Mouse (Mus musculus): ENCODE data around the gene Ptcd2.
"Not testable (repeated sequence)": the region's sequence is repeated elsewhere in the genome, so short reads cannot be mapped to it uniquely, and the experiment has no call there.

The Ptcd2 gene

GRCm38 (mm10) chr13:99355861-99356260, 11.4 kb upstream of the Ptcd2 start:
- no peak for DNase-seq (ENCODE audit: low spot score in 2 of 2)

GRCm38 (mm10) chr13:99355072-99355471, 10.6 kb upstream of the Ptcd2 start:
- DNase-seq (ENCODE audit: low spot score in 2 of 2), result no peak

- DNase-seq (ENCODE audit: low spot score in 2 of 2), result no peak
These were observed 9.0 kb upstream of the Ptcd2 start for GRCm38 (mm10) chr13:99353490-99353851.

GRCm38 (mm10) chr13:99352758-99353489, 8.4 kb upstream of the Ptcd2 start:
- peak; percentile 94 to 96 for DNase-seq (ENCODE audit: low spot score in 2 of 2)

GRCm38 (mm10) chr13:99351596-99351995, 7.1 kb upstream of the Ptcd2 start:
- DNase-seq (ENCODE audit: low spot score in 2 of 2), result no peak

- DNase-seq (ENCODE audit: low spot score in 2 of 2), result no peak
These were observed 6.7 kb upstream of the Ptcd2 start for GRCm38 (mm10) chr13:99351186-99351585.

GRCm38 (mm10) chr13:99350009-99350408, 5.5 kb upstream of the Ptcd2 start:
- no peak for DNase-seq (ENCODE audit: low spot score in 2 of 2)

GRCm38 (mm10) chr13:99343876-99344598, 468 bp downstream of the Ptcd2 start:
- DNase-seq (ENCODE audit: low spot score in 2 of 2), result no peak

GRCm38 (mm10) chr13:99341504-99341903, 3.0 kb downstream of the Ptcd2 start:
- DNase-seq (ENCODE audit: low spot score in 2 of 2), result no peak

- no peak for DNase-seq (ENCODE audit: low spot score in 2 of 2)
These were observed 7.0 kb downstream of the Ptcd2 start for GRCm38 (mm10) chr13:99337510-99337909.

GRCm38 (mm10) chr13:99331255-99331654, 13.2 kb downstream of the Ptcd2 start:
- no peak for DNase-seq (ENCODE audit: low spot score in 2 of 2)

- not testable (repeated sequence) for DNase-seq (ENCODE audit: low spot score in 2 of 2)
These were observed 20.2 kb downstream of the Ptcd2 start for GRCm38 (mm10) chr13:99324337-99324685.

- no peak for DNase-seq (ENCODE audit: low spot score in 2 of 2)
These were observed 20.7 kb downstream of the Ptcd2 start for GRCm38 (mm10) chr13:99323632-99324336.

GRCm38 (mm10) chr13:99322915-99323314, 21.6 kb downstream of the Ptcd2 start:
- not testable (repeated sequence) for DNase-seq (ENCODE audit: low spot score in 2 of 2)

GRCm38 (mm10) chr13:99320453-99320852, 24.1 kb downstream of the Ptcd2 start:
- no peak for DNase-seq (ENCODE audit: low spot score in 2 of 2)

GRCm38 (mm10) chr13:99317058-99317457, 27.4 kb downstream of the Ptcd2 start:
- peak; percentile 38 to 41 for DNase-seq (ENCODE audit: low spot score in 2 of 2)

GRCm38 (mm10) chr13:99316366-99316765, 28.1 kb downstream of the Ptcd2 start:
- no peak for DNase-seq (ENCODE audit: low spot score in 2 of 2)

GRCm38 (mm10) chr13:99314657-99315181, 29.8 kb downstream of the Ptcd2 start:
- DNase-seq (ENCODE audit: low spot score in 2 of 2), result no peak

GRCm38 (mm10) chr13:99314098-99314497, 30.4 kb downstream of the Ptcd2 start:
- DNase-seq (ENCODE audit: low spot score in 2 of 2), result no peak

GRCm38 (mm10) chr13:99308393-99308792, 36.1 kb downstream of the Ptcd2 start:
- no peak for DNase-seq (ENCODE audit: low spot score in 2 of 2)

- no peak for DNase-seq (ENCODE audit: low spot score in 2 of 2)
These were observed 36.6 kb downstream of the Ptcd2 start for GRCm38 (mm10) chr13:99307930-99308359.

GRCm38 (mm10) chr13:99306164-99306563, 38.3 kb downstream of the Ptcd2 start:
- DNase-seq (ENCODE audit: low spot score in 2 of 2), result no peak
